Mouse (Mus musculus) lung, adult 2 months (tissue): ENCODE measurements around the gene Asrgl1.

Experiments
- CTCF ChIP-seq: fragments of 200-500 bp; IDR thresholded peaks from 2 replicates; pipeline ENCODE4 v1.5.1; 2011; ENCODE audit warnings: mild to moderate bottlenecking, low read length, control low read depth; ENCODE audit not compliant: insufficient read depth
- POLR2A ChIP-seq: fragments of 200-500 bp; IDR thresholded peaks from 2 replicates; pipeline ENCODE4 v1.6.1; 2011; ENCODE audit warnings: low read depth, mild to moderate bottlenecking, control low read depth, low read length, borderline replicate concordance; ENCODE audit errors: extremely low read depth

DNA sequence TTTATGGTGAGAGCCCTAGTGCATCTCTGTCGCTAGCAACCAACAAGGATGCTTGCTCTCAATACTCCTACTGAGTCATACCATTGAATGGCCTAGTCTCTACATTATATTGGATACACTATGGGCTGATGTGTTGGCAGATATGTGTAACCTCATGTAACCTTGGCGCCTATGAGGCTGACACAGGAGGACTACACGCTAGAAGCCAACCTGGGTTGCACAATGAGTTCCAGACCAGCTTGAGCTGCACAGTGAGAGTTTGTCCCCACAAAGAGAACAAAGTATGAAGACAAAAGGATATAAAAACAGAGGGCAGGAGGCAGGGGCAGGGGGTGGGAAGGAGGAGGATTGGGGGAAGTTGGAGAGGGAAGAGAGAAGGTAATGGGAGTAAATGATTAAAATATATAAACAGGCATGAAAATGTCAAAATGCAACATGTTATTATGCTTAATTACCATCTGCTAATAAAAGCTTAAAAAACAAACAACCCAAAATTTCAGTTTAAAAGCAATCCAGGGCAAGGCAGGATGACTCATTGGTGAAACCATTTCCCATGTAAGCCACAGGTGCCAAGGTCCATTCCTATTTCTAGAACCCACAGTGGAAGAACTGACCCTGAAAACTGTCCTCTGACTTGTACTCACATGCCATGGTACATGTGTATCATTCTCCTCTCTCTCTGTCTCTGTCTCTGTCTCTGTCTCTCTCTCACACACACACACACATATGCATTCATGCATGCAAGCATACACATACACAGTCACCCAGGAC is 15.6 kb downstream of the Asrgl1 start:
- TF ChIP-seq CTCF (no peak), POLR2A (no peak)
